ENCODE assay signal across 25 mouse cellular contexts in the genomic region with DNA sequence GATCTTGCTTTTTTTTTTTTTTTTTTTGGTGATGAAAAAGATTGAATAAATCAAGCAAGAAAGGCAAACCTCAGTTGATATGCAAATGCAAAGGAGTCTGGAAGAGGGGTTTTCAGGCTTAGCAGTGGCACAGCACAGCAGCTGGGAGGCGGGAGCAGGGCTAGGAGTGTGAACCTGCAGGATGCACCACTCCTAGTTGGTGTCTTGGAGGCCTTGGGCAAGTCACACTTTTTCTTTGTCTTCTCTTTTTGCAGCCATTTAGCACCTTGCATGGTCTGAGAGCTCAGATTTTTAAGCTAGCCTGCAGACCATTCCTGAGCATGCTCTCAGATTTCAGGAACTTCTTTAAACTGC. TPM values are rescaled to one million over a fixed set of nuclear protein-coding genes. Genes with fewer than 3 reads are reported as not detected.
DNase-seq lines count a peak whose midpoint lies in the region; ATAC-seq and TF ChIP-seq lines count a peak whose summit lies in the region.
"Had no signal": no experiment of that assay in that cellular context is flagged by ENCODE, and none has a peak within 500 bp of the region (broad histone marks: within the 10 kb centered on the region; RNA-seq: fewer than 3 reads in every experiment).

No protein-coding gene starts in this region.

- no peak for TF ChIP-seq CTCF in midbrain, postnatal 0 days (IDR thresholded peaks at IDR 0.05)
- no peak for TF ChIP-seq CTCF in intestine, postnatal 0 days (IDR thresholded peaks at IDR 0.05; ENCODE audit: low read depth)

- no peak overlapping the region for H3K4me2 ChIP-seq in midbrain, embryonic 11.5 days
- no peak overlapping the region for H3K4me2 ChIP-seq in midbrain, postnatal 0 days (ENCODE audit: low read depth, low read length, poor library complexity, severe bottlenecking)
- no peak overlapping the region for H3K4me2 ChIP-seq in forebrain, embryonic 14.5 days (ENCODE audit: low read length)
- H3K4me2 ChIP-seq in hindbrain, embryonic 14.5 days (replicated peaks): no peak overlapping the region
- H3K4me2 ChIP-seq in intestine, postnatal 0 days (replicated peaks; ENCODE audit: low read depth): no peak overlapping the region
- H3K4me2 ChIP-seq: heart, embryonic 15.5 days; limb, embryonic 13.5 days; liver, embryonic 13.5 days; lung, embryonic 14.5 days had no signal

- peak; percentile 68 for ATAC-seq in midbrain, embryonic 11.5 days (ENCODE audit: low FRiP score)
- no peak for ATAC-seq in midbrain, postnatal 0 days (ENCODE audit: low FRiP score)
- ATAC-seq in forebrain, embryonic 14.5 days: no peak
- ATAC-seq in hindbrain, embryonic 14.5 days (ENCODE audit: low FRiP score): no peak
- ATAC-seq in intestine, postnatal 0 days: no peak
- ATAC-seq in erythroblast, adult 5-6 weeks (replicated peaks; ENCODE audit: low FRiP score, poor library complexity, severe bottlenecking): no peak
- ATAC-seq: intestine, embryonic 16.5 days had no signal

- no peak overlapping the region for H3K4me3 ChIP-seq in midbrain, embryonic 11.5 days (ENCODE audit: low read depth, low read length)
- H3K4me3 ChIP-seq in midbrain, postnatal 0 days (ENCODE audit: low read depth, low read length): no peak overlapping the region
- no peak overlapping the region for H3K4me3 ChIP-seq in forebrain, embryonic 14.5 days (ENCODE audit: low read depth, low read length)
- no peak overlapping the region for H3K4me3 ChIP-seq in hindbrain, embryonic 14.5 days (replicated peaks; ENCODE audit: low read length)
- no peak overlapping the region for H3K4me3 ChIP-seq in intestine, postnatal 0 days (ENCODE audit: low read depth, low read length)
- H3K4me3 ChIP-seq: erythroblast, embryonic 14.5 days; heart, embryonic 15.5 days; limb, embryonic 13.5 days; liver, embryonic 13.5 days; neural tube, embryonic 12.5 days had no signal

- no peaks in the 10 kb centered on the region for H3K36me3 ChIP-seq in midbrain, embryonic 11.5 days (ENCODE audit: control insufficient read depth, insufficient read depth, low read length)
- no peaks in the 10 kb centered on the region for H3K36me3 ChIP-seq in midbrain, postnatal 0 days (ENCODE audit: insufficient read depth, low read length)
- no peaks in the 10 kb centered on the region for H3K36me3 ChIP-seq in forebrain, embryonic 14.5 days (ENCODE audit: control insufficient read depth, insufficient read depth, low read length)
- H3K36me3 ChIP-seq in hindbrain, embryonic 14.5 days (replicated peaks; ENCODE audit: control insufficient read depth, insufficient read depth): no peaks in the 10 kb centered on the region
- no peaks in the 10 kb centered on the region for H3K36me3 ChIP-seq in intestine, postnatal 0 days (ENCODE audit: control insufficient read depth, insufficient read depth)
- H3K36me3 ChIP-seq: heart, embryonic 15.5 days; limb, embryonic 13.5 days; liver, embryonic 13.5 days; neural tube, embryonic 12.5 days had no signal

- H3K4me1 ChIP-seq in midbrain, embryonic 11.5 days (ENCODE audit: control insufficient read depth, insufficient read depth, low read length): peaks cover 25% of the 10 kb centered on the region
- peaks cover 7% of the 10 kb centered on the region; the same call in 1 of the 2 replicates for H3K4me1 ChIP-seq in midbrain, postnatal 0 days (ENCODE audit: insufficient read depth, low read length)
- peaks cover 30% of the 10 kb centered on the region for H3K4me1 ChIP-seq in forebrain, embryonic 14.5 days (ENCODE audit: control insufficient read depth, insufficient read depth, low read length)
- peaks cover 32% of the 10 kb centered on the region for H3K4me1 ChIP-seq in hindbrain, embryonic 14.5 days (replicated peaks; ENCODE audit: control insufficient read depth, insufficient read depth, low read length)
- no peaks in the 10 kb centered on the region for H3K4me1 ChIP-seq in intestine, postnatal 0 days (replicated peaks; ENCODE audit: control insufficient read depth, insufficient read depth, low read length)
- H3K4me1 ChIP-seq: heart, embryonic 15.5 days had no signal

- no peaks in the 10 kb centered on the region for H3K27me3 ChIP-seq in midbrain, embryonic 11.5 days (ENCODE audit: control insufficient read depth, insufficient read depth, low read length)
- H3K27me3 ChIP-seq in midbrain, postnatal 0 days (ENCODE audit: insufficient read depth, low read length): no peaks in the 10 kb centered on the region
- no peaks in the 10 kb centered on the region for H3K27me3 ChIP-seq in forebrain, embryonic 14.5 days (replicated peaks; ENCODE audit: control insufficient read depth, insufficient read depth, low read length)
- H3K27me3 ChIP-seq in hindbrain, embryonic 14.5 days (ENCODE audit: control insufficient read depth, insufficient read depth, low read length): no peaks in the 10 kb centered on the region
- H3K27me3 ChIP-seq in intestine, postnatal 0 days (replicated peaks; ENCODE audit: control insufficient read depth, insufficient read depth, low read length): no peaks in the 10 kb centered on the region
- H3K27me3 ChIP-seq: CH12.LX; heart, embryonic 15.5 days; limb, embryonic 13.5 days; liver, embryonic 13.5 days; neural tube, embryonic 12.5 days had no signal

- 47% methylated on average over 1 of the region's 1 CpGs for WGBS in midbrain, embryonic 11.5 days
- 53% methylated on average over 1 of the region's 1 CpGs for WGBS in midbrain, postnatal 0 days
- 33% methylated on average over 1 of the region's 1 CpGs for WGBS in forebrain, embryonic 14.5 days
- WGBS in hindbrain, embryonic 14.5 days: 43% methylated on average over 1 of the region's 1 CpGs
- WGBS in intestine, postnatal 0 days: 95% methylated on average over 1 of the region's 1 CpGs

- no peak overlapping the region for H3K9ac ChIP-seq in midbrain, embryonic 11.5 days (ENCODE audit: low read length)
- H3K9ac ChIP-seq in midbrain, postnatal 0 days (replicated peaks; ENCODE audit: low read length, poor library complexity, severe bottlenecking): no peak overlapping the region
- no peak overlapping the region for H3K9ac ChIP-seq in forebrain, embryonic 14.5 days (ENCODE audit: low read length)
- no peak overlapping the region for H3K9ac ChIP-seq in hindbrain, embryonic 14.5 days
- H3K9ac ChIP-seq in intestine, postnatal 0 days (ENCODE audit: low read depth, low read length): no peak overlapping the region
- H3K9ac ChIP-seq: heart, embryonic 15.5 days; limb, embryonic 13.5 days; liver, embryonic 13.5 days; lung, embryonic 14.5 days; neural tube, embryonic 12.5 days had no signal

- no peak overlapping the region for H3K27ac ChIP-seq in midbrain, embryonic 11.5 days (ENCODE audit: low read depth, low read length)
- H3K27ac ChIP-seq in midbrain, postnatal 0 days (ENCODE audit: low read depth, low read length): no peak overlapping the region
- H3K27ac ChIP-seq in forebrain, embryonic 14.5 days (ENCODE audit: low read depth, low read length): peak overlapping the region; percentile 90
- H3K27ac ChIP-seq in hindbrain, embryonic 14.5 days: peak overlapping the region; percentile 23; the same call in 1 of the 2 replicates
- H3K27ac ChIP-seq in intestine, postnatal 0 days (ENCODE audit: low read depth, low read length): no peak overlapping the region
- H3K27ac ChIP-seq: heart, embryonic 15.5 days; kidney, postnatal 0 days; limb, embryonic 13.5 days; liver, embryonic 13.5 days had no signal

- peak; percentile 80 for DNase-seq in midbrain, embryonic 11.5 days (ENCODE audit: low spot score, missing footprints)
- no peak for DNase-seq in midbrain, postnatal 0 days (ENCODE audit: low spot score)
- peak; percentile 62 for DNase-seq in forebrain, embryonic 14.5 days (ENCODE audit: low spot score)
- no peak for DNase-seq in hindbrain, embryonic 14.5 days (ENCODE audit: low spot score)
- DNase-seq in layer of hippocampus, adult 8-10 months (ENCODE audit: low spot score in 2 of 2): no peak
- DNase-seq: adrenal gland, postnatal 36 days; cerebellum, adult 9-11 months; gastrocnemius, postnatal 25 days; heart, postnatal 4 days; lung, embryonic 14.5 days; lung, postnatal 36 days; right cerebral cortex, adult 18-20 months; thymus, postnatal 36 days had no signal

- H3K9me3 ChIP-seq in midbrain, embryonic 11.5 days (ENCODE audit: control insufficient read depth, low read length): no peaks in the 10 kb centered on the region
- H3K9me3 ChIP-seq in midbrain, postnatal 0 days (ENCODE audit: low read length): no peaks in the 10 kb centered on the region
- H3K9me3 ChIP-seq in forebrain, embryonic 14.5 days (replicated peaks; ENCODE audit: control insufficient read depth, low read length): no peaks in the 10 kb centered on the region
- H3K9me3 ChIP-seq in hindbrain, embryonic 14.5 days (ENCODE audit: control insufficient read depth, low read length): no peaks in the 10 kb centered on the region
- H3K9me3 ChIP-seq in intestine, postnatal 0 days (ENCODE audit: control insufficient read depth): no peaks in the 10 kb centered on the region
- H3K9me3 ChIP-seq: heart, embryonic 15.5 days; limb, embryonic 13.5 days; liver, embryonic 13.5 days; neural tube, embryonic 12.5 days had no signal

RNA-seq across cellular contexts. Expression of a gene that starts 59.2 kb away (rescaled TPM):
- 11.7 and 12.5 TPM in 2 replicates for polyA plus RNA-seq in midbrain, embryonic 11.5 days (2014; fragmentation: Nextera tagmentation; extraction: Ambion mirVana)
- total RNA-seq in midbrain, postnatal 0 days (2014; rRNA removed): 13.9 and 20.6 TPM in 2 replicates
- 1.5 and 1.9 TPM in 2 replicates for polyA plus RNA-seq in midbrain, postnatal 0 days (2015; fragmentation: Nextera tagmentation; extraction: Ambion mirVana)
- 12.6 and 14.7 TPM in 2 replicates for polyA plus RNA-seq in forebrain, embryonic 14.5 days (2014; fragmentation: Nextera tagmentation; extraction: Ambion mirVana)
- polyA plus RNA-seq in hindbrain, embryonic 14.5 days (2014; fragmentation: Nextera tagmentation; extraction: Ambion mirVana): 2.6 and 4.1 TPM in 2 replicates
- 1 to 10 TPM; 5.6 to 6.6 (median 5.8) TPM for total RNA-seq in layer of hippocampus, adult 8-10 months (2022)
- polyA plus RNA-seq in intestine, postnatal 0 days (2015; fragmentation: Nextera tagmentation; extraction: Ambion mirVana): 0.43 and 0.48 TPM in 2 replicates
- not detected in 2 replicates for total RNA-seq in erythroblast, adult 5-6 weeks (2015; ENCODE audit: low replicate concordance)
- not detected in 2 replicates for total RNA-seq in erythroblast, adult 5-6 weeks (2017; ENCODE audit: low replicate concordance)
- total RNA-seq: CH12.LX; gastrocnemius, postnatal 25 days; heart, adult 8-10 months; heart, postnatal 4 days; MEL had no signal
- polyA plus RNA-seq: erythroblast, embryonic 14.5 days; heart, embryonic 15.5 days; kidney, postnatal 0 days; limb, embryonic 13.5 days; liver, embryonic 13.5 days had no signal

Comparison
In these comparisons a context has a peak if more than half of its experiments do, and no peak if none do; other contexts are left out.
1. DNase-seq: peak in midbrain, embryonic 11.5 days (single experiment) and forebrain, embryonic 14.5 days (single experiment); none in midbrain, postnatal 0 days (single experiment), hindbrain, embryonic 14.5 days (single experiment) and layer of hippocampus, adult 8-10 months (0 of 2).
2. H3K27ac ChIP-seq: peak in forebrain, embryonic 14.5 days (single experiment) and hindbrain, embryonic 14.5 days (single experiment); none in midbrain, embryonic 11.5 days (single experiment), midbrain, postnatal 0 days (single experiment) and intestine, postnatal 0 days (single experiment).